Mouse (Mus musculus): ENCODE measurements at regions not wholly inside any gene's neighbourhood (a gene's known extent, or its start where the extent isn't known, plus 50 kb on each side); places are given as distances from the start of the nearest gene placed in this dataset.
"Not testable (repeated sequence)": the region's sequence is repeated elsewhere in the genome, so short reads cannot be mapped to it uniquely, and the experiment has no call there.

DNA sequence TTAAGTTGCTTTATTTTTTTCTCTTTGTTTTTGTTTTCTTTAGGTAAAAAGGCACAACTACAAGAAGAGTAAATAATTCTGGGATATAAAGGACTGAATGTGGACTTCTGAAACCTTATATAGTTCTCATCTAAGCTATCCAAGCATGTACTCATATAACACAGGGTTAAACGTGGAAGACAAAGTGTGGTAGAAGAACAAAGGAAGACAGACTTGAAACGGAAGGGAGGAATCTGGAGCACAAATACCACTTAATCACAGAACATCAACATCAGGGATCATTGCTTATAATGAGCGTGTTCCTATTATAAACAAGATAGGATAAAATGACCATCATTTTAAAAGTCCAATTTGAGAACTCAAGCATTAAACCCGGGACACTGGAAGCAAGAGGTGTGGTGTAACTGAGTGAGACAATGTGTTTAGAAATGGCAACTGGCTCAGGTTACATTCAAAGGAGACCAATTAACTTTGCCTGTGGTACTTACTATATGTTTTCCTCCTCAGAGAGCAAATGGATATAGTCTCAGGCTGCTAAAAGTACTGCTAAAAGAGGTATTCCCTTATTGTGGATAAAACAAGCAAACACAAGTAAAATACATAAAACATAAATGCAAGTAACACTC, 96.1 kb upstream of the Hdgfl1 start:
- no peak for DNase-seq (ENCODE audit: low spot score)

DNA sequence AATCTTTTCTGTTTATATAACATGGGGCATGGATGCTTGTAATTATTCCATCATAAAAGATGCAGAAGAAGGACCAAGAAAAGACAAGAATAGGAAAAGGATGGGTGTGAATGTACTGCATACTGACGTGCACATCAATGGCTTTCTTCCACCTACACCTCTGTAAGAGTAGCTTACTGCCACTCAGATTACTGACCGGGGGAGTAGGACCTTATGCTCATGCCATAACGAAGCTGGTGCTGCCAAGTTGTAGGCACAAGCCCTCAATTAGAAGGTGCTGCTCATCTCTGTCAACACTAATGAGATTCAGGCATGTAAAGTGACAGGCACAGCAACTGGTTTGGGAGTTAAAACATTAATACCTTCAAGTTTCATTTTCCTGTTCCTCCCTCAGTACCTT, 97.8 kb upstream of the Hdgfl1 start:
- DNase-seq (ENCODE audit: low spot score), result no peak

- peak; percentile 2 for DNase-seq (ENCODE audit: low spot score)
Observed at GRCm38 (mm10) chr13:26916477-26916876, 140.9 kb upstream of the Prl start.

DNA sequence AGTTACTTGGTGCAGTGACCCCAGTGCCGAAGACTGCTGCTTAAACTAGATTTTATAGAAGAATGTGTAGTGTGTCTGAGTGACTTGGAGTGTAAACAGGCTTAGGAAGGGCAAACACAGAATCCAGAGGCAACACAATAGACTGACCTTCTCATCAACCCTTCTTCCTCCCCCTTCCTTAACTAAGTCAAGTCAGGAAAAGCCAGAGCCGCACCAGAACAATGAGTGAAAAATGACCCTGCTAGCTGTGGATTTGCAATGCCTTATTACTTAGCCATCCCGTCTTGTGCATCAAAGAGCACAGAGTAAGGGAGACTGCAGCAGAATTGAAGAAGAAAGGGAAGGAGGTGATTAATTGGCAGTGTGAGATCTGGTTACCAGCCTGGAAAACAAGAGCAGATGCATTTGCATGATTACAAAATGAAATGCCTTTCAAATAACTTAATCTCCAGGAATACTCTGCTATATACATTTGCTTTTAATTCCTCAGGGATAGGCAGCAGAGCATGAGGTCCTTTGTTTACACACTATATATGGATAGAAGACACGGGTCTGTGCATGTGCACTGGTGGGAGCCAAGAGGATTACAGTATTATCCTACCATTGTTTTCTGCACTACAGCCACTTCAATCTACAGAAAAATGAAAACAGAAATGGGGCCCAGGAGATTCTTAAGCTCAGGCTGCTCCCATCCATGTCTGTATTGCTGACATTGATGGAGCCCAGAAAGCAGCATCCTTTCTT, 124.5 kb upstream of the Prl start:
- DNase-seq (ENCODE audit: low spot score), result no peak

- DNase-seq (ENCODE audit: low spot score), result no peak
Observed at GRCm38 (mm10) chr13:26933838-26934237, 123.5 kb upstream of the Prl start.

- no peak for DNase-seq (ENCODE audit: low spot score)
Observed at GRCm38 (mm10) chr13:26940436-26940835, 116.9 kb upstream of the Prl start.

DNA sequence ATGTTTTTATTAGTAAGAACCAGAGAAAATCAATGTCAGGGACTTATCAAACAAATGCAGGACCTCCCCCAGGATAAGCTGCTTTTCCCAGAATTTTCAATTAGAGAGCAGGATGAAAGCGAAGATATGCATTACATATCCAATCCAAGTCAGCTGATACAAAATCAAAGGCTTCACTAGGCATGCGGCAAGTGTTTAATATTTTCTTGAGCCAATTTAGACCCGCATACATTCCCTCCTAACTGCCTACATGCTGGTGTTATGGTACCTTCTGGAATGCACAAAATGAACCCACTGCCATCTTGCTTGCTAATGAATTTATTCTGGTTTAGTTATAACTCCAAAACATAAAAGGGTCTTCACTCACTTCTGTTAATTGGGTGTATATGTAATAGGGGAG, 112.9 kb upstream of the Prl start:
- DNase-seq (ENCODE audit: low spot score), result no peak

DNA sequence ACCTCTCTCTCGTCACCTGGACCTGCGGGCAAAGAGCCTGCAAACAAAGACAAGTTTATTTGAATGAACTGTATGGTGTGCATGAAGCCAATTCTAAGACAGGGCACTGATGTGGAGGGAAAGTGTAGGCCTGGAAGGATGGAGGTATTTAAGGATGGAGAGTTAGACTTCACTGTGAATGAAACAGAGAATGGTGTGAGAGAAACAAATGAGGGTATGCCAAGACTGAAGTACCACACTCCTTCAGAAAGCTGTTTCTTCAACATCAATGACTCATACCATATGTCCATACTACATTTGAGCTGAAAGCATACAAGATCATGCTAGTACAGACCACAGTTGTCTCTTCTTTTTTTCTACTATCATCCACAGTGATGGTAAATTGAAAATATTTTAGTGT, 105.9 kb upstream of the Prl start:
- DNase-seq (ENCODE audit: low spot score), result no peak

DNA sequence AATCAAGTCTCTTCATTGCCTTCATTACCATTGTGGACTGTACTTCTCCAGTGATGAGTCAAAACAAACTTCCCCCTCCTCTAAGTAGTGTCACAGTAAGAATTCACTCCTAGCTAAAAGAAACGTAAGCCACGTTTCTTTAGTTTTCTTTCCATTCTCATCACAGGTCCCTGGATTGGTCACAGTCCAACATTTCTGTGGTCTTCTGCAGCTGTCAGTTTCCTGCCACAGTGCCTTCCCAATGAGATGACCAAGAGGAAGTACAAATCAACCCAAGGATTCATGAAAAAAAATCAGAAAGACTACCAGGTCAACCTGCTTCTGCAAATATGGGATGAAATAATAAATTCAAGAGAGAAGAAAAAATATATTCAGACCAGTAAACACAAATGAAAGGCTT, 103.5 kb upstream of the Prl start:
- DNase-seq (ENCODE audit: low spot score), result no peak

DNA sequence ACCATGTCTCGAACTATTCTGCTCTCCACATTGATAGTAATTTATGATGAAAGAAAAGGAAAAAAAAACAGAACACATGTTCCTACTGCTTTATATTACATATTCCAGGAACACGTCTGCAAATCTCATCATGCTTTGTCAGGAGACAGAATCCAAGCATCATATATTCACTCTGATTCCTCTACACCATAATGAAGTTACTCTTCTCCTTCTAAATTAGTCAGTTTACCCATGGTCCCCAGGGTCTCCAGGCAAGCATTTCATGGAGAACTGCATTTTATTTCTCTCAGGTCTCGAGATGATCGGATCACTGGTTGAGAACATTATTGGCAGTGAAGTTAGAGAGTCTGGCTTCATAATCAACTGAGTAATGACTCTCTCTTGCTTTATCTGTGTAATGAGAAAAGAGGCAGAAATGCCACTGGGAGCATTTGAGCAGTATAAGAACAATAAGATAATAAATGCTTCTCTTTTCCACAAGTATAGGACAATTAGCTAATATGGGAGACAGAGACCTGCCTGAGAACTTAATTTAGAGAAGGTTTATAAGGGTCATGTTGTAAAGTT, 97.8 kb upstream of the Prl start:
- no peak for DNase-seq (ENCODE audit: low spot score)

GRCm38 (mm10) chr13:26960531-26960930, 96.8 kb upstream of the Prl start:
- not testable (repeated sequence) for DNase-seq (ENCODE audit: low spot score)

- no peak for DNase-seq (ENCODE audit: low spot score)
Observed at GRCm38 (mm10) chr13:26976024-26976423, 81.3 kb upstream of the Prl start.

- DNase-seq (ENCODE audit: low spot score), result no peak
Observed at GRCm38 (mm10) chr13:26980475-26980874, 76.9 kb upstream of the Prl start.
